In the genomic region with DNA sequence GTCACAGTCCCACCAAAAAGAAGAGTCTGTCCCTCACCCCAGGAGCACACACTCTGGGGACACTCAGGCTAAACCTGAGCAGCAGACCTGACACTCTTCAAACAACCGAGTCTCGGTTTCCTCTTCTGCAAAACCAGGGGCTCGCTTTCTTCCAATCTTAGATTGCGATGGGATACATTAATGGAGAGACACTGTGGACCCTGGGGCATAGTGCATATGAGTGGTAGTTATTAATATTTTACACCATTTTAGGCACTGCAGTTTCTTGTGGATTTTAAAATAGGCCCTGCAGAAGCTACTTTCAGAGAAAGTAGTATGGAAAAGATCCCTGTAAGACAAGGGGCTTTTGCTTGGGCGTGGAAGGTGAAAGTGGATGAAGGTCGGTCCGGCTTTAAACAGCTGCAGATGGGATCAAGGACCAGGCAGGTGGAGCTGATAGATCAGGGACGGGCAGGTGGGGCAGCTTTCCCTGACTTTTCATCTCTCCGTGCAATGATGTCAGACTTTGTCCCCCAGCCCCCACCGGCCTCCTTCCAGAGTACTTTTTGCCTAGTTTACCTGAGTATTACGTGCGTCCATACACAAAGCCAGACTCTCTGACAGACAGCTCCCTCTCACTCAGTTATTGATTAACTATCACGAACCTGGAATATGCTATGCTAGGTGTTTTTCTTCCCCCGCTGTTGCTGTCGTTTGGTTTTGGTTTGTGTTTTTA, we compare ENCODE assay signal across 16 mouse cellular contexts. TPM values are rescaled to one million over a fixed set of nuclear protein-coding genes. Genes with fewer than 3 reads are reported as not detected.
DNase-seq lines count a peak whose midpoint lies in the region; ATAC-seq and TF ChIP-seq lines count a peak whose summit lies in the region.
"Had no signal": no experiment of that assay in that cellular context is flagged by ENCODE, and none has a peak within 500 bp of the region (broad histone marks: within the 10 kb centered on the region; RNA-seq: fewer than 3 reads in every experiment).

No protein-coding gene starts in this region.

- peak overlapping the region; percentile 30 for H3K4me2 ChIP-seq in liver, embryonic 15.5 days
- no peak overlapping the region for H3K4me2 ChIP-seq in hindbrain, embryonic 13.5 days
- H3K4me2 ChIP-seq: limb, embryonic 15.5 days; midbrain, embryonic 11.5 days had no signal

- 92% methylated on average over 15 of the region's 15 CpGs for WGBS in spleen, adult 2 months
- WGBS in liver, embryonic 15.5 days (ENCODE audit: insufficient replicate concordance), result 71% methylated on average over 15 of the region's 15 CpGs
- WGBS in hindbrain, embryonic 13.5 days, result 89% methylated on average over 15 of the region's 15 CpGs

- H3K27ac ChIP-seq in spleen, adult 2 months (ENCODE audit: insufficient read depth, low read length), result peak overlapping the region; percentile 45; the same call in 1 of the 2 replicates
- no peak overlapping the region for H3K27ac ChIP-seq in liver, embryonic 15.5 days (replicated peaks)
- H3K27ac ChIP-seq in hindbrain, embryonic 13.5 days, result no peak overlapping the region
- H3K27ac ChIP-seq: limb, embryonic 15.5 days had no signal

- TF ChIP-seq CTCF in spleen, adult 2 months (IDR thresholded peaks at IDR 0.05; ENCODE audit: extremely low read depth, insufficient read depth, insufficient read length, insufficient replicate concordance), result no peak

- no peaks in the 10 kb centered on the region for H3K27me3 ChIP-seq in spleen, adult 2 months (ENCODE audit: control insufficient read depth, insufficient read depth, low read length)
- no peaks in the 10 kb centered on the region for H3K27me3 ChIP-seq in liver, embryonic 15.5 days
- H3K27me3 ChIP-seq in hindbrain, embryonic 13.5 days, result no peaks in the 10 kb centered on the region
- H3K27me3 ChIP-seq: limb, embryonic 15.5 days had no signal

- H3K9me3 ChIP-seq in liver, embryonic 15.5 days (replicated peaks), result no peaks in the 10 kb centered on the region
- no peaks in the 10 kb centered on the region for H3K9me3 ChIP-seq in hindbrain, embryonic 13.5 days
- H3K9me3 ChIP-seq: limb, embryonic 15.5 days had no signal

- no peak overlapping the region for H3K9ac ChIP-seq in liver, embryonic 15.5 days
- no peak overlapping the region for H3K9ac ChIP-seq in hindbrain, embryonic 13.5 days
- H3K9ac ChIP-seq: limb, embryonic 15.5 days had no signal

- H3K4me1 ChIP-seq in spleen, adult 2 months (ENCODE audit: control insufficient read depth, insufficient read depth, insufficient read length), result no peaks in the 10 kb centered on the region
- H3K4me1 ChIP-seq in liver, embryonic 15.5 days (replicated peaks), result no peaks in the 10 kb centered on the region
- H3K4me1 ChIP-seq in hindbrain, embryonic 13.5 days (replicated peaks), result peaks cover 27% of the 10 kb centered on the region
- H3K4me1 ChIP-seq: limb, embryonic 15.5 days had no signal

- peak; percentile 80 for ATAC-seq in liver, embryonic 15.5 days (ENCODE audit: insufficient read depth)
- ATAC-seq in hindbrain, embryonic 13.5 days (ENCODE audit: low FRiP score), result no peak
- ATAC-seq: forebrain, embryonic 14.5 days; hindbrain, embryonic 16.5 days had no signal

- H3K36me3 ChIP-seq in spleen, adult 2 months (ENCODE audit: control insufficient read depth, insufficient read depth, low read length), result no peaks in the 10 kb centered on the region
- no peaks in the 10 kb centered on the region for H3K36me3 ChIP-seq in liver, embryonic 15.5 days (replicated peaks)
- H3K36me3 ChIP-seq in hindbrain, embryonic 13.5 days, result peaks cover 5% of the 10 kb centered on the region; the same call in 1 of the 2 replicates
- H3K36me3 ChIP-seq: limb, embryonic 15.5 days had no signal

- no peak overlapping the region for H3K4me3 ChIP-seq in spleen, adult 2 months (ENCODE audit: extremely low read depth, insufficient read depth, insufficient read length)
- H3K4me3 ChIP-seq in liver, embryonic 15.5 days (replicated peaks), result no peak overlapping the region
- no peak overlapping the region for H3K4me3 ChIP-seq in hindbrain, embryonic 13.5 days
- H3K4me3 ChIP-seq: limb, embryonic 15.5 days had no signal

- no peak for TF ChIP-seq POLR2A in spleen, adult 2 months (IDR thresholded peaks at IDR 0.05; ENCODE audit: low read depth, low read length)

- no peak for DNase-seq in spleen, adult 2 months (ENCODE audit: low read depth in 1 of 2, low spot score in 2 of 2)
- DNase-seq in spleen, adult 12 weeks (ENCODE audit: low spot score), result no peak
- peak; percentile 56 for DNase-seq in kidney, postnatal 14 days
- DNase-seq in cerebellum, adult 9-11 months, result no peak
- DNase-seq in layer of hippocampus, adult 18-20 months (ENCODE audit: low spot score in 2 of 2), result no peak
- DNase-seq: B cell, adult 2 months; cerebellum, postnatal 25 days; layer of hippocampus, adult 9-11 months; lung, postnatal 4 days; right cerebral cortex, postnatal 25 days had no signal

RNA-seq across cellular contexts. Expression of gene Bcl9, which starts 23.0 kb away (rescaled TPM):
- 14.0 and 15.2 TPM in 2 replicates for polyA plus RNA-seq in spleen, adult 2 months (2012; rRNA removed)
- polyA plus RNA-seq in liver, embryonic 15.5 days (2015; fragmentation: Nextera tagmentation; extraction: Ambion mirVana), result 3.5 and 5.0 TPM in 2 replicates
- 86.4 and 89.0 TPM in 2 replicates for polyA plus RNA-seq in hindbrain, embryonic 13.5 days (2015; fragmentation: Nextera tagmentation; extraction: Ambion mirVana)
- 10 to 100 TPM; 58.7 to 60.7 TPM for total RNA-seq in layer of hippocampus, adult 18-20 months (2021)
